Mouse (Mus musculus) kidney, adult 2 months (tissue): ENCODE data around the gene Dpt. TPM values are rescaled to one million over a fixed set of nuclear protein-coding genes. Genes with fewer than 3 reads are reported as not detected.

Experiments used
- DNase-seq: peaks from one replicate; pipeline ENCODE4 v3.0.0; 2021
- H3K27ac ChIP-seq: fragments of 200-500 bp; 2 replicates; pipeline ENCODE4 v1.5.1; 2012; ENCODE audit warnings: low read depth, low read length, control low read depth, inconsistent platforms; ENCODE audit not compliant: insufficient read depth
- H3K27me3 ChIP-seq: fragments of 200-500 bp; replicated peaks from 2 replicates; pipeline ENCODE4 v1.6.1; 2012; ENCODE audit warnings: mild to moderate bottlenecking, moderate library complexity, low read length, inconsistent platforms; ENCODE audit not compliant: control insufficient read depth, insufficient read depth
- H3K36me3 ChIP-seq: fragments of 200-500 bp; 2 replicates; pipeline ENCODE4 v1.6.1; 2012; ENCODE audit warnings: mild to moderate bottlenecking, moderate library complexity, low read length, inconsistent platforms; ENCODE audit not compliant: control insufficient read depth, insufficient read depth
- H3K4me1 ChIP-seq: fragments of 200-500 bp; 2 replicates; pipeline ENCODE4 v1.6.1; 2011; ENCODE audit warnings: low read length; ENCODE audit not compliant: control insufficient read depth, insufficient read depth
- H3K4me3 ChIP-seq: fragments of 200-500 bp; 2 replicates; pipeline ENCODE4 v1.5.1; 2011; ENCODE audit warnings: mild to moderate bottlenecking, low read depth, low read length, control low read depth; ENCODE audit not compliant: insufficient read depth
- CTCF ChIP-seq: fragments of 200-500 bp; conservative IDR thresholded peaks from 2 replicates; pipeline ENCODE4 v1.5.1; 2011; ENCODE audit warnings: low read depth, mild to moderate bottlenecking, control low read depth, low read length, moderate library complexity, mixed read lengths; ENCODE audit not compliant: insufficient read depth, insufficient read length
- POLR2A ChIP-seq: fragments of 200-500 bp; IDR thresholded peaks from one replicate; pipeline ENCODE4 v1.6.1; 2011; ENCODE audit warnings: low read depth, low read length, control low read depth
- WGBS: fragments of 180-500 bp; shearing (Covaris S2); methylation state at CpG from one replicate; pipeline ENCODE4 v1.1.7; 2018; 5-methylcytosine and 5-hydroxymethylcytosine counted together
- polyA plus RNA-seq: library from polyadenylated mRNA; depleted of rRNA; stranded (reverse); fragments of >200 nt; gene quantifications from 2 replicates; pipeline ENCODE4 v1.2.3, GENCODE M21; 2012; rRNA removed

Dpt gene
- 9.5 and 9.8 TPM in 2 replicates for polyA plus RNA-seq

DNA sequence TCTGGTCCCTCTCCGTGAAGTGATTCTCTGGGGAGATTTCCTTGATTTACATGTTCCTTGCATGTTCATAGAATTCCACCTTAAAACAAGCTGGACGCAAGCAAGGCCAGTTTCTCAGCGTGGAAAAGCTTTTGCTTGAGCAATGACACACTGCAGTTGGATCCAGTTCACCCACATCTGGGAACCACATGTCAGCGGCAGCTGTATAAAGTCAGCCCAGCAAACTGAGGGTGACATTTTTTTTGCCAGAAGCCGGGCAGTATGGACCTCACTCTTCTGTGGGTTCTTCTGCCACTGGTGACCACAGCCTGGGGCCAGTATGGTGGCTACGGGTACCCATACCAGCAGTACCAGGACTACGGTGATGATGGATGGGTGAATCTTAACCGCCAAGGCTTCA lies at the start of gene Dpt:
Gene Dpt (plus strand): TSS at position 174 of the 400 bp plus-strand sequence.
- no peaks in the 10 kb centered on the region for H3K27me3 ChIP-seq
- TF ChIP-seq CTCF (no peak), POLR2A (no peak)
- H3K36me3 ChIP-seq, result no peaks in the 10 kb centered on the region
- WGBS, result 86% methylated on average over 8 of the region's 8 CpGs
- no peak within 1 kb of the TSS; the same call in 1 of the 2 replicates for H3K27ac ChIP-seq
- DNase-seq, result peak; percentile 35
- H3K4me3 ChIP-seq, result no peak within 1 kb of the TSS
- H3K4me1 ChIP-seq, result no peaks in the 10 kb centered on the region

GRCm38 (mm10) chr1:164753736-164754135 lies 42.7 kb upstream of the Dpt start:
- H3K27ac ChIP-seq, result no peak overlapping the region
- H3K4me1 ChIP-seq, result no peaks in the 10 kb centered on the region
- no peak overlapping the region for H3K4me3 ChIP-seq
- no peaks in the 10 kb centered on the region for H3K36me3 ChIP-seq
- WGBS, result 95% methylated on average over 4 of the region's 4 CpGs
- no peaks in the 10 kb centered on the region for H3K27me3 ChIP-seq
- TF ChIP-seq POLR2A, result no peak
- TF ChIP-seq CTCF, result no peak
- no peak for DNase-seq

- no peaks in the 10 kb centered on the region for H3K36me3 ChIP-seq
- TF ChIP-seq POLR2A (no peak), CTCF (no peak)
- H3K4me3 ChIP-seq, result no peak overlapping the region
- DNase-seq, result no peak
- no peaks in the 10 kb centered on the region for H3K4me1 ChIP-seq
- no peak overlapping the region for H3K27ac ChIP-seq
- WGBS, result 93% methylated on average over 3 of the region's 3 CpGs
- H3K27me3 ChIP-seq, result no peaks in the 10 kb centered on the region
Observed at GRCm38 (mm10) chr1:164755671-164756070, 40.8 kb upstream of the Dpt start.

GRCm38 (mm10) chr1:164756951-164757350 lies 39.5 kb upstream of the Dpt start:
- DNase-seq, result no peak
- no peaks in the 10 kb centered on the region for H3K27me3 ChIP-seq
- TF ChIP-seq POLR2A (no peak), CTCF (no peak)
- WGBS, result 71% methylated on average over 2 of the region's 2 CpGs
- no peaks in the 10 kb centered on the region for H3K36me3 ChIP-seq
- no peaks in the 10 kb centered on the region for H3K4me1 ChIP-seq
- no peak overlapping the region for H3K27ac ChIP-seq
- no peak overlapping the region for H3K4me3 ChIP-seq

GRCm38 (mm10) chr1:164758401-164758800 lies 38.0 kb upstream of the Dpt start:
- Histone ChIP-seq H3K27ac (no peak overlapping the region), H3K27me3 (no peaks in the 10 kb centered on the region), H3K4me1 (no peaks in the 10 kb centered on the region), H3K4me3 (no peak overlapping the region), H3K36me3 (no peaks in the 10 kb centered on the region)
- DNase-seq, result no peak
- WGBS, result 74% methylated on average over 2 of the region's 2 CpGs
- TF ChIP-seq POLR2A, result no peak
- TF ChIP-seq CTCF, result no peak

DNA sequence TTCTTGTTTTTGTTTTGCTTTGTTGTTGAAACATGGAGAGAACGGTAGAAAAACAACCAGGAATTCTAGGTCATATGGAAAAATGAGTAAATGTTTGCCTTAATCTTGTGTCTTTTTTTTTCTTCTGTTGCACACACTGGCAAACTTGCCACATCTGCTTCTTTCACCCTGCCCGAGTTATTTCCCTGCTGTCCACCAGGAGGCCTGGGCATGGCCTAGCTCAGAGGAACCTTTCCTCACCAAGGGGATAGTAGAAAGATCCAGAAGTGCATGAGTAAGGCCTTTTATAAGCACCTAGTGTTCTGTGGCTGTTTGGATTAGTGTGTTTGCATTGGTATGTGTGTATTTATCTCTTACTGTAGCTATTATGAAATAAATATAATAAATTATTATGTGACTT lies 34.2 kb upstream of the Dpt start:
- Histone ChIP-seq H3K36me3 (no peaks in the 10 kb centered on the region), H3K27ac (no peak overlapping the region), H3K4me3 (no peak overlapping the region), H3K4me1 (no peaks in the 10 kb centered on the region), H3K27me3 (no peaks in the 10 kb centered on the region)
- TF ChIP-seq CTCF (peak; percentile 73), POLR2A (no peak)
- WGBS, result 48% methylated on average over 2 of the region's 2 CpGs
- DNase-seq, result peak; percentile 63

DNA sequence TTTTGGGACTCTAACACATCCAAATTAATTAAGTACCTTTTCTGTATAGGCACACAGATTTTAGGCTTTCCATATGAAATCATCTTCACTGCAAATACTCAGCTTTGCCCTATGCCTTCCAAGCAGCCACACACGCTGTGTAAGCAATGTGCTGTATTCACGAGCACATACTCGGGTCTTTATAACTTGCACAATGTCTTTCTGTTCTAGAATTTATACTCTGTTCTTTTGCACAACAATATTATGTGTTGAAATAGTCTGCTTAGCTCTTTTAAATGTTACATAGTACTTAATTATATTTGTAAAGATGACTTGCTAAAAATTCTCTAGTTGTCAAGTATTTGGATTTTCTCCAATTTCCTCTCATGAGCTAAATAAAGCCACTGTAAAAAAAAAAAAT lies 29.8 kb upstream of the Dpt start:
- DNase-seq, result no peak
- TF ChIP-seq CTCF, result no peak
- no peak for TF ChIP-seq POLR2A
- WGBS, result 80% methylated on average over 3 of the region's 3 CpGs
- Histone ChIP-seq H3K4me3 (no peak overlapping the region), H3K4me1 (no peaks in the 10 kb centered on the region), H3K36me3 (no peaks in the 10 kb centered on the region), H3K27ac (no peak overlapping the region), H3K27me3 (no peaks in the 10 kb centered on the region)
